Mouse (Mus musculus) kidney, postnatal 36 days (tissue): ENCODE measurements around the gene Hddc3.

Experiments used
- DNase-seq, 2 experiments: peaks; one replicate each; pipeline ENCODE4 v3.0.0; 2021 to 2022; ENCODE audit warnings: mixed read lengths in 2 of 2

The Hddc3 gene

GRCm38 (mm10) chr7:80336932-80337331 is 6.0 kb upstream of the Hddc3 start:
- DNase-seq, result no peak

DNA sequence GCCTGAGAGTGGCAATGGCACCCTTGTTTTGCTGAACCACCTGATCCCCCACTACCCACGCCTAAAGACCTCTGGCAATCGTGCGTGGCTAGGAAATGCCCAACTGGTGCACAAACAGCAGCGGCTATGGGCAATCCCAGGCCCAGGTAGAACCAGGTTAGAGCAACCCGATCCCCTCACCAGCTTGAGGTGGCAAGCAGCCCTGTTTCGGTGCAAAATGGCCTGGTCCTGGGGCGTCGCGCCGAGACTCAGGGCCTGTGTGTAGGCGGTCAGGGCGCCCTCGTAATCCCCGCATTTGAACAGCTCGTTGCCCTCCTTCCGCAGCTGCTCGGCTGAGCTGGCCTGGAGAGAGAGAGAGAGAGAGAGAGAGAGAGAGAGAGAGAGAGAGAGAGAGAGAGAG is 3.5 kb upstream of the Hddc3 start:
- peak; percentile 13 to 55 for DNase-seq

DNA sequence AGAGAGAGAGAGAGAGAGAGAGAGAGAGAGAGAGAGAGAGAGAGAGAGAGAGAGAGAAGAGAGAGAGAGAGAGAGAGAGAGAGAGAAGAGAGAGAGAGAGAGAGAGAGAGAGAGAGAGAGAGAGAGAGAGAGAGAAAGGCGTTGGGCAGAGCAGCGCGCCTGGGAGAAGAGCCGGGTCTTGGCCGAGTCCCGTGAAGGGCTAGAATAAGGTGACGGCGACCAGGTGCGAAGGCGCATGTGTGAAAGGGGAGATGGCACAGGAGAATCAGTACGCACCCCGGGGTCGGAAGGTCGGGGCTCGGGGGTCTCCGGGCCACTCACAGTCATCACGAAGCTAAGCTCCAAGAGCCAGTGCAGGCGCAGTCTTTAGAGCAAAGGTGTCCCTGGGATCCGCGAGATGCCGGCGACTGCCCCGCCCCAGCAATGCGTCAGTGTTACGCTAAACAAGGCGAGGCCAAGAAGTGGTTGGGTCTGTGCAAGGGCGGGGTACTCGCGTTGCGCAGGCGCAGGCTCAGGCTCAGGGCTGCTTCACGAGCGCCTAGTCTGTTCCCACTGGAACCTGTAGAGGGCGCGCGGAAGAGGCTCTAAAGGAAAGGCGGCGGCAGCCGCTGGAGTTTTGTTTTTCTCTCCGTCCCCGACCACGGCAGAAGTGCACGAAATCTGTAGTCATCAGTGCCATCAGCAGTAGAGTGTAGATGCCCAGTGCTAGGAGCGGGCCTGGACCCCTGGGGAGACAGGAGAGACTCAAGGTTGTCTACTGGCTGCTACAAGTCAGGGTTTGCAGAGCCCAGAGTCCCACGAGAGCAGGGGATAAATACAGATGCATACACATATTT is 2.9 kb upstream of the Hddc3 start:
- DNase-seq, result peak; percentile 99

DNA sequence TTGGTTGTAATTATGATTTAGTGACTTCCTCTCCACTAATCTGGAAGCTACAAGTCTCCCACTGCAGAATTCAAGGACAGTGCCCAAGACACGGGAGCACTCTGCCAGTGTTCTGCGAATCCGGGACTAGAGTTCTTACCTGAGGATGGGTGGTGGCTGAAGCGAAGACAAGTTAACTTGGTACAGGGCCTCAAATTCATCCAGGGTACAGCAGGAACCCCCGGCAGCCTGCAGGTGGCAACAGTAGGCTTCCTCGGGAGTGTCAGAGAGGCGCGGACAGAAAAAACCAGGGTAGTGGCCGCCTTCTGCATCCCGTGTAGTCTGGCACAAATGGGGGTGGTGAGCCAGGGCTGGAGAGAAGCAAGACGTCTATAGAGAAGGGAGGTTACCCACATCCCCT is 2.1 kb upstream of the Hddc3 start, which contains the start of gene Unc45a:
Unc45a (minus strand) TSS at position 213 of the 400 bp plus-strand sequence.
- DNase-seq, result peak; percentile 79 to 81

DNA sequence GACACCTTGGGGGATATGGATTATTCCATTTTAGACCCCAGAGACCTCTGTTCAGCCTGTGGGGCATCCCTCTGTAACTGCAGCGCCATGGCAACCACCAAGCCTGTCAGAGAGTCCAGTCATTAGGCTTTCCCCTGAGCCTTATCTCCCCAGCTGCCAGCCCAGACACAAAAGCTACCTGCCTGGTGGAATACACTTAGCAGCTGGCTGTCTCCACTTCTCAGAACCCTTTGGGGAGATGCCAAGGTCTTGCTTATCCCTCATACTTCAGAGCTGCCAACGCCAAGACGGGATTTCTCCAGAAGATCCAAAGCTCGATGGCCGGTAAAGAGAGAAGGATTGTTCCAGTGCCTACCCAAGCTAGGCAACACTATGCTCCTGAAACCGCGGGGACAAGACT is 1.1 kb upstream of the Hddc3 start:
- no peak for DNase-seq

GRCm38 (mm10) chr7:80343270-80344018 is 540 bp downstream of the Hddc3 start:
- DNase-seq, result peak in 1 of 2 experiments; percentile 17

DNA sequence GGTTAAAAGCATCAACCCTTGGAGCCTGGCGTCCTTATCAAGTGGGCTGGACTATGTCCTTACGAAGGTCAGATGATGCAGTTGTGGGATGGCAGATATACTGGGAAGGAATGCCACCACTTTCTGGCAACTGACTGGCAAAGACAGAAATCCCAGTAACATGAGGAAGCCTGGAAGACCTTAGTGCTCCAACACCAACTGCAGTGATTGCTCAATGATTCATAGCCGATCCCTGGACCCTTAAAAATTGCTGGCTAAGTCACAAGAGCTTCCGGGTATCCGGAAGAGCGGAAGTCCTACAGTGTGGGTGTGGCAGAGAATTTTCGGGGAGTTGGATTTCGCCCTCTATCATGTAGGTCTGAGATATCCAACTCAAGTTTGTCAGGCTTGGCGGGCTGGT is 3.3 kb downstream of the Hddc3 start:
- DNase-seq, result no peak

- DNase-seq, result no peak
Measured at GRCm38 (mm10) chr7:80346830-80347229, 3.9 kb downstream of the Hddc3 start.

- no peak for DNase-seq
Measured at GRCm38 (mm10) chr7:80347670-80348586, 5.0 kb downstream of the Hddc3 start.

- DNase-seq, result no peak
Measured at GRCm38 (mm10) chr7:80350808-80351207, 7.9 kb downstream of the Hddc3 start.

DNA sequence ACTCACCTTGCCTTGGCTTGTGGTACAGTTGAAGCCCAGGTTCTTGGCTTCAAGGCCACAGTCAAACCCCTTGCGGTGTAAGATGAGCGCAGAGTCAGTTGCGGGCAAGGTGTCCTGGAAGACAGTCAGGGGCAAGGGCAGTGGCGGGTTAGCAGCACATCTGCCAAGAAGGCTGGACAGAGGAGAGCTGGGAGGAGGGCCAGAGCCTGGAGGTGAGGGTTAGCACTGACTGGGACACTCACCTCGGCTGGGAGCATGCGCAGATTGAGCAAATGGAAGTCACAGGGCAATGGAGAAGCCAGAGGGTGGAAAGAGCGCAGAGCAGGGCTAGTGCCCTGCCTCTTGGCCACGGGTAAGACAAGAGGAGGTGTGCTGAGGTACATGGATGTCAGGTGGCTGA is 10.0 kb downstream of the Hddc3 start:
- no peak for DNase-seq

DNA sequence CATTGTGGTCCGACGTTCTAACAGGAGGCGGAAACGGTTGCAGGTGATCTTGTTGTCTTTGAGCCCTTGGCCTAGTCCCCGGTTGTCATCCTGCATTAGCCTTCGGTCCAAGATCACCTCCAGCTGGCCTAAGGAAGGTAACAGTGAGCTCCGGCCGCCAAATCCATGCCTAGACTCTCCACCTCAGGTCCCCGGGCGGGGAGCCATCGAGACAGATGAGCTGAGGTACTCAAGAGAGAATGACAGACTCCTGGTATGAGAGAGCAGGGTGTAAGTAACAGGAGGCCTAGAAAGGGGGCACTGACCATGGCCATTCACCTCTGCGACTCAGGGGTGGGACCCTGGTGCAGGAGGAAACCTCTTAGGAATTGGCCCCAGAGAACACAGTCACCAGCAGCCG is 13.4 kb downstream of the Hddc3 start:
- no peak for DNase-seq

DNA sequence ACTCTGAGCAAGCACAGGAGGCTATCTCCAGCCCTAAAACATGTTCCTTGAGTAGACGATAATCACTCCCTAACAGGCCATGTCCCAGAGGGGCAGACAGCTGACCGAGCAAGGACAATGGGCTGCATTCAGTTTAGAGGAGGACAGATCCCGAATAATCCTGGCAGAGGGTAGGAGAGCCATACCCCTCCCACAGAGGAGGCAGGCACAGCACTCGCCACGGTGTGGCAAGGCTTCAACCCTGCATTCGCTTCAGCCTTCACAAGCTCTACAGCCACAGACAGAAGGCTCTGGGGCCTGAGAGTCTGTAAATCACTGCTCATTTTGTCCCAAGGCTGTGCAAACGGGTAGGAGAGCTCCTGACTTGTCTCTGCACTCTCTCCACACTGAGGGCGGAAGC is 14.3 kb downstream of the Hddc3 start:
- DNase-seq, result no peak

DNA sequence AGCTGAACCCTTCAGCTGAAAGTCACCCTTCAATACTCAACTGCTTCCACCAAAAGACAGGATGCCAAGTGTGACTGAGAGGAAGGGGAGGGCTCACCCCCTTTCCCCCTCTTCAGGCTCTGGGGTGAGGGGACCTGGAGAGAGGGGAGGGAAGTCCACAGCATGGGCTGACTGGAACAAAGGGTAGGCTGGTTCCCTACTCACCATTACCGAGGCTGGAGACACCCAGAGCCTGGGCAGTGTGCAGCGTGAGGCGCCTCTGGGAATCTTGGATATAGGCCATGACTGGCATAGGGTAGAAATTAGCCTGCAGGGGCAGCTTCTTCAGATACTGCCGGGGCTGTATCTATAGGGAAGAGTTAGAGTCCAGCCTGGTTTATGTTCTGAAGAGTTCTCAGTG is 15.1 kb downstream of the Hddc3 start:
- no peak for DNase-seq

DNA sequence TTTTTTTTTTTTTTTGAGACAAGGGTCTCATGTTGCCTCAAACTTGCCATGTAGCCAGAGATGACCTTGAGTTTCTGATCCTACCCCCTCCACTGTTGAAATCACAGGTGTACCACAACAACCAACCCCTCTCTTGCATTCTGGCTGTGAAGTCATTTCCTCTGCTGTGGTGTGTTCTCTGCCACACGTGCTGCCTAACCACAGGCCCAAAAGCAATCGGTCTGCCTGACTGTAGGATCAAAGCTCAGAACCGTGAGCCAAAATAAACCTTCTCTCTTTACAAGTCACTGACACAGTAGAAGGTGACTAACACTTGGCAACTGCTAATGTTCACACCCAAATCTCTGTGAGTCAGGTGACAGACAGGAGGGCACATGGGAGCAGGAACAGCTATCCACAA is 17.5 kb downstream of the Hddc3 start:
- DNase-seq, result no peak

DNA sequence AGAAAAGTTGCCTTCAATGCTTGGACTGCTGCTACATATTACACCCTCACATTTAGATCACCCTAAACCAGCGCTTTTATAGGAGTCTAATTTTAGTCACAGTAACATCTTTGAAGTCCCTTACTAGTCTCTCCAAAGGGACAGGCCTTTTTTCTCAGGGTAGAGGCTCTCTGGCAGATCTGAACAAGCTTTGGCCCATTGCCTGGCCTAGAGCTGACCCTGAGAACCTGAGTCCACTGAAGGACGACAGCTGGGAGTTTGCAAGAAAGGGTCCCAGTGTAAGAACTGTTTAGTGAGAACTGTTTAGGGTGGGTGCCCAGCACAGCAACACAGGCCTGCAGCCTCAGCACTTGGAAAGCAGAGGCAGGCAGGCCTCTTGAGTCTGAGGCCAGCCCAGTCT is 22.9 kb downstream of the Hddc3 start:
- DNase-seq, result peak; percentile 50 to 63

DNA sequence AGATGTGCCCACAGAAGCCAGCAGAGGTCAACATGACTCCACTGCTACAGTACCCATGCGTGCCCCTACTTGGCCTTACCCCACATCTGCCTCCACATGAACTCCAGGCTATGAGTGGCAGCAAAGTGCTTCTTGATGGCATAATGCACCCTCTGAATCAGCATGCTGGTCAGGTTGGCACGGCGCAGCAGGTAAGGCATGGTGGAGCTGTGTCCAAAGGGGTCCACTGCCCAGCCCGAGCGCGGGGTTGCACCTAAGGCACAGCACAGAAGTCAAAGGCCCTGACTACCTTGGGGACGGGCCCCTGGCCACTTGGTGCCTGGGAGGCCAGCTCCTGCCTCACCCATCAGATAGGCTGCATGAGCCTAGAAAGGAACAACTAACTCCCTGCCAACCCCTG is 24.3 kb downstream of the Hddc3 start:
- no peak for DNase-seq

DNA sequence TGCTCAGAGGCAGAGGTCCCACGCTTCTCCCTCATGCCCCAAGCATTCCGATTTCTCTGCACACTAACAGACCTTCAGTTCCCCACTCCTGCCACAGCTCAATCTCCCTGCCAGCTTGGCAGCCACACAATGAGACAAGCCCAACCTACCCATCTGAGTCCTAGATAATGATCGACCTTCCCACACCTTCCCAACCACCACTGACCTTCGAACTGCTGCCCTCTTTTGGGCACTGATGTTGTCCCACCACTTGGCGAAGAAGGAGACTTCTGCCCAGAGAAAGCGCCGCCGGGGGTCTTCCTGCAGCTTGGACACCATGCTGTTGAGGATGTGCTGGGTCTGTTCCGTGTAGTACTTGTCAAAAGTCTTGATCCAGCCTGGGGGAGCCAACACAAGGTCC is 25.1 kb downstream of the Hddc3 start:
- DNase-seq, result no peak

GRCm38 (mm10) chr7:80368635-80369421 is 25.9 kb downstream of the Hddc3 start:
- DNase-seq, result no peak

DNA sequence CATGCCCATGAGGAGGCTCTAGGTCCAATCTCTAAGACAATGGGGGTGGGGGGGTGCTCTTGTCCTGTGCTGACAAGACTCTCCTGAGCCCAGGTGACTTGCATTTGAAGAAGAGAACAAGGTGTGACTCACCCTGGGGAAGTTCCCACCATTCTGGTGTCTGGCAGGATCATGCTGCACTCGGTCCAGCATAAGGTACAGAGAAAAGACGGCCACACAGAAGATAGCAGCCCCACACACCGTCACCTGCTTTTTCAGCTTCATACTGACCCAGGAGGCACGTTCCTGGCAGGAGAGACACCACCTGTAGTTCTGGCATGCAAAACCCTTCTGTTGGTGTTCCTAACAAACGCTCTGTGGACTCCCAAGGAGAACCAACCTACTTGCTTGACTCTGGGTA is 26.6 kb downstream of the Hddc3 start:
- DNase-seq, result no peak

DNA sequence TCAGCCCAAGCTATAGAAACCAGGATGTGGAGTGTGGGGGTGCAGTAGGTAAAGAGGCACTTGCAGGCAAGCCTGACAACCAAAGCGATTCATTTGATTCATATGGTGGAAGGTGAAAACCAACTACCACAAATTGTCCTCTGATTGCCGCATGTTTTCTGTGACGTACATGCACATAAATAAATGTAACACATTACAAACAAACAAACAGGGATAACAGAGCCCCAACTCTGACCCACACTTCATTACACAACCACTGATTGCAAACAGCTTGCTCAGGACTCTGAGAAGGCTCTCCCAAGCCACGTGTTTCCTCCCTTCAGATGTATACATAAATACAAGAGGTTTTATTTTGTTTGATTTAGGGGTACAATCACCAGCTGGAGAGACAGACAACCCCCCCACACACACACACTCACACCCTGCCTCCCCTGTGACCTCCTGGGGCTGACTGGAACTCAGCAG is 27.1 kb downstream of the Hddc3 start:
- no peak for DNase-seq

DNA sequence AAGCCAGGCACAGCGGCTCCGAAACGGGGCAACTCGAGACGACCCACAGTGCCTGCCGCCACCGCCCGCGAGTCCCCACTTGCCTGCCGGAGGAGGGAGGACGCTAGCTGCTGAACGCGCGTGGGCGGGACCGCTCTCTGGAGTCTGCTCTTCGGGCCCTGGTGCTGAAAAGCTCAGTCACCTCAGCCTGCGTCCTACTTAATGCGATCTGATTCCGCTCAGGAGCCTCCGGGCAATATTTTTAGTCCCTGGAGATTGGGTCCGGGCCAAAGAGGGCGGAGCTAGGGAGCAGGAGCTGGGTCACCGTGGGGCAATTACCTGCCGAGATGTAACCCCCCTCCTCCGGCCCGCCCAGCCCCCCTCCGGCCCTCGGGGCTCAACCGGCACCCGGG is 27.7 kb downstream of the Hddc3 start:
- DNase-seq, result peak; percentile 84 to 92
